Mouse (Mus musculus) forebrain, embryonic 16.5 days (tissue): Measurements from ENCODE around the gene Prokr1. TPM values are rescaled to one million over a fixed set of nuclear protein-coding genes. Genes with fewer than 3 reads are reported as not detected.

ENCODE experiments used
- ATAC-seq: fragments of 200-750 bp; cut with Nextera tagmentation; 2 replicates; pipeline ENCODE4 v1.8.0; 2017; ENCODE audit warnings: mild to moderate bottlenecking, moderate library complexity
- H3K27ac ChIP-seq: fragments of 300-500 bp; sonication (generic); 2 replicates; pipeline ENCODE4 v1.5.1; 2014; ENCODE audit warnings: low read length, control low read depth
- H3K27me3 ChIP-seq: fragments of 300-500 bp; sonication (generic); replicated peaks from 2 replicates; pipeline ENCODE4 v1.6.1; 2014; ENCODE audit warnings: low read length; ENCODE audit not compliant: control insufficient read depth, insufficient read depth
- H3K36me3 ChIP-seq: fragments of 300-500 bp; sonication (generic); 2 replicates; pipeline ENCODE4 v1.6.1; 2014; ENCODE audit not compliant: control insufficient read depth, insufficient read depth
- H3K4me1 ChIP-seq: fragments of 300-500 bp; sonication (generic); replicated peaks from 2 replicates; pipeline ENCODE4 v1.6.1; 2014; ENCODE audit warnings: low read length; ENCODE audit not compliant: control insufficient read depth, insufficient read depth
- H3K4me2 ChIP-seq: fragments of 300-500 bp; sonication (generic); 2 replicates; pipeline ENCODE4 v1.6.1; 2014; ENCODE audit warnings: mild to moderate bottlenecking, low read length, control low read depth
- H3K4me3 ChIP-seq: fragments of 300-500 bp; sonication (generic); replicated peaks from 2 replicates; pipeline ENCODE4 v1.5.1; 2014; ENCODE audit warnings: mild to moderate bottlenecking, low read length, control low read depth
- H3K9ac ChIP-seq: fragments of 300-500 bp; sonication (generic); replicated peaks from 2 replicates; pipeline ENCODE4 v1.6.1; 2014; ENCODE audit warnings: low read depth, low read length, control low read depth
- H3K9me3 ChIP-seq: fragments of 300-500 bp; sonication (generic); 2 replicates; pipeline ENCODE4 v1.6.1; 2016; ENCODE audit warnings: low read length; ENCODE audit not compliant: control insufficient read depth
- WGBS: fragments of 180-500 bp; shearing (Covaris S2); extraction: QIAGEN DNeasy Blood & Tissue Kit; methylation state at CpG from one replicate; pipeline ENCODE4 v1.1.7; 2014; 5-methylcytosine and 5-hydroxymethylcytosine counted together
- polyA plus RNA-seq: library from polyadenylated mRNA; unstranded; fragments of >200 nt; fragmentation: Nextera tagmentation; extraction: Ambion mirVana; gene quantifications from 2 replicates; pipeline ENCODE4 v1.2.1, GENCODE M21; 2015

The Prokr1 gene
- polyA plus RNA-seq, 1 experiment from 2014 or later = 2.5 TPM

- Histone ChIP-seq H3K9me3 (no peaks in the 10 kb centered on the region), H3K36me3 (no peaks in the 10 kb centered on the region), H3K4me3 (no peak overlapping the region), H3K4me1 (peaks cover 6% of the 10 kb centered on the region), H3K27ac (no peak overlapping the region), H3K9ac (no peak overlapping the region), H3K4me2 (no peak overlapping the region), H3K27me3 (no peaks in the 10 kb centered on the region)
- ATAC-seq = no peak
Measured at GRCm38 (mm10) chr6:87599825-87600224, 9.3 kb upstream of the Prokr1 start.

GRCm38 (mm10) chr6:87597116-87597833 lies 6.7 kb upstream of the Prokr1 start:
- 15% methylated on average over 10 of the region's 10 CpGs for WGBS
- H3K9ac ChIP-seq = no peak overlapping the region
- no peaks in the 10 kb centered on the region for H3K27me3 ChIP-seq
- no peaks in the 10 kb centered on the region for H3K36me3 ChIP-seq
- no peaks in the 10 kb centered on the region for H3K9me3 ChIP-seq
- H3K4me3 ChIP-seq = no peak overlapping the region
- peak overlapping the region; percentile 33 for H3K27ac ChIP-seq
- peaks cover 6% of the 10 kb centered on the region for H3K4me1 ChIP-seq
- H3K4me2 ChIP-seq = no peak overlapping the region
- peak; percentile 97 for ATAC-seq

GRCm38 (mm10) chr6:87594188-87594587 lies 3.6 kb upstream of the Prokr1 start:
- Histone ChIP-seq H3K4me3 (no peak overlapping the region), H3K4me2 (no peak overlapping the region), H3K27ac (no peak overlapping the region), H3K27me3 (no peaks in the 10 kb centered on the region), H3K4me1 (peaks cover 23% of the 10 kb centered on the region), H3K9me3 (no peaks in the 10 kb centered on the region), H3K9ac (no peak overlapping the region), H3K36me3 (no peaks in the 10 kb centered on the region)
- no peak for ATAC-seq
- WGBS = 87% methylated on average over 6 of the region's 6 CpGs

- Histone ChIP-seq H3K9me3 (no peaks in the 10 kb centered on the region), H3K36me3 (no peaks in the 10 kb centered on the region), H3K4me1 (peaks cover 18% of the 10 kb centered on the region), H3K27ac (no peak overlapping the region), H3K4me3 (peak overlapping the region; percentile 67), H3K9ac (peak overlapping the region; percentile 65), H3K27me3 (no peaks in the 10 kb centered on the region), H3K4me2 (peak overlapping the region; percentile 85)
- 9% methylated on average over 12 of the region's 12 CpGs for WGBS
- ATAC-seq = peak; percentile 43; the same call in 1 of the 2 replicates
Measured at GRCm38 (mm10) chr6:87589718-87590393, 687 bp downstream of the Prokr1 start.

- no peak for ATAC-seq
- 82% methylated on average over 7 of the region's 7 CpGs for WGBS
- no peak overlapping the region for H3K27ac ChIP-seq
Measured at GRCm38 (mm10) chr6:87583991-87584390, 6.6 kb downstream of the Prokr1 start.

GRCm38 (mm10) chr6:87583183-87583611 lies 7.3 kb downstream of the Prokr1 start:
- H3K27ac ChIP-seq = no peak overlapping the region
- WGBS = 95% methylated on average over 1 of the region's 1 CpGs
- no peaks in the 10 kb centered on the region for H3K9me3 ChIP-seq
- no peaks in the 10 kb centered on the region for H3K36me3 ChIP-seq
- no peak overlapping the region for H3K9ac ChIP-seq
- no peak overlapping the region for H3K4me2 ChIP-seq
- no peak overlapping the region for H3K4me3 ChIP-seq
- no peaks in the 10 kb centered on the region for H3K4me1 ChIP-seq
- ATAC-seq = no peak
- H3K27me3 ChIP-seq = no peaks in the 10 kb centered on the region

More at GRCm38 (mm10) chr6:87583991-87584390, 6.6 kb downstream of the Prokr1 start:
- Histone ChIP-seq H3K27me3 (no peaks in the 10 kb centered on the region), H3K4me1 (no peaks in the 10 kb centered on the region), H3K9ac (no peak overlapping the region), H3K4me2 (no peak overlapping the region), H3K9me3 (no peaks in the 10 kb centered on the region), H3K36me3 (no peaks in the 10 kb centered on the region), H3K4me3 (no peak overlapping the region)

- Histone ChIP-seq H3K4me1 (no peaks in the 10 kb centered on the region), H3K36me3 (no peaks in the 10 kb centered on the region), H3K27me3 (no peaks in the 10 kb centered on the region), H3K27ac (no peak overlapping the region), H3K9ac (no peak overlapping the region), H3K9me3 (no peaks in the 10 kb centered on the region), H3K4me2 (no peak overlapping the region), H3K4me3 (no peak overlapping the region)
- WGBS = 73% methylated on average over 6 of the region's 6 CpGs
- no peak for ATAC-seq
Measured at GRCm38 (mm10) chr6:87582456-87582855, 8.1 kb downstream of the Prokr1 start.

- no peaks in the 10 kb centered on the region for H3K36me3 ChIP-seq
- no peaks in the 10 kb centered on the region for H3K4me1 ChIP-seq
- ATAC-seq = no peak
- no peaks in the 10 kb centered on the region for H3K9me3 ChIP-seq
- H3K4me2 ChIP-seq = no peak overlapping the region
- WGBS = 93% methylated on average over 18 of the region's 18 CpGs
- no peak overlapping the region for H3K27ac ChIP-seq
- no peaks in the 10 kb centered on the region for H3K27me3 ChIP-seq
- H3K4me3 ChIP-seq = no peak overlapping the region
- H3K9ac ChIP-seq = no peak overlapping the region
Measured at GRCm38 (mm10) chr6:87581581-87581980, 9.0 kb downstream of the Prokr1 start.

GRCm38 (mm10) chr6:87581071-87581470 lies 9.5 kb downstream of the Prokr1 start:
- no peak overlapping the region for H3K4me2 ChIP-seq
- ATAC-seq = no peak
- H3K27me3 ChIP-seq = no peaks in the 10 kb centered on the region
- no peaks in the 10 kb centered on the region for H3K4me1 ChIP-seq
- 86% methylated on average over 15 of the region's 15 CpGs for WGBS
- H3K27ac ChIP-seq = no peak overlapping the region
- H3K9ac ChIP-seq = no peak overlapping the region
- no peak overlapping the region for H3K4me3 ChIP-seq
- no peaks in the 10 kb centered on the region for H3K36me3 ChIP-seq
- H3K9me3 ChIP-seq = no peaks in the 10 kb centered on the region
